Mouse (Mus musculus) R1 (cell line): ENCODE measurements around the gene Zyg11b.
A peak's percentile ranks its signal among the peaks of the same experiment; 100 is the strongest.

Source experiments
- DNase-seq: peaks from one replicate; pipeline ENCODE4 v3.0.0-alpha.2; 2018; ENCODE audit warnings: low read depth, low spot score

The Zyg11b gene

DNA sequence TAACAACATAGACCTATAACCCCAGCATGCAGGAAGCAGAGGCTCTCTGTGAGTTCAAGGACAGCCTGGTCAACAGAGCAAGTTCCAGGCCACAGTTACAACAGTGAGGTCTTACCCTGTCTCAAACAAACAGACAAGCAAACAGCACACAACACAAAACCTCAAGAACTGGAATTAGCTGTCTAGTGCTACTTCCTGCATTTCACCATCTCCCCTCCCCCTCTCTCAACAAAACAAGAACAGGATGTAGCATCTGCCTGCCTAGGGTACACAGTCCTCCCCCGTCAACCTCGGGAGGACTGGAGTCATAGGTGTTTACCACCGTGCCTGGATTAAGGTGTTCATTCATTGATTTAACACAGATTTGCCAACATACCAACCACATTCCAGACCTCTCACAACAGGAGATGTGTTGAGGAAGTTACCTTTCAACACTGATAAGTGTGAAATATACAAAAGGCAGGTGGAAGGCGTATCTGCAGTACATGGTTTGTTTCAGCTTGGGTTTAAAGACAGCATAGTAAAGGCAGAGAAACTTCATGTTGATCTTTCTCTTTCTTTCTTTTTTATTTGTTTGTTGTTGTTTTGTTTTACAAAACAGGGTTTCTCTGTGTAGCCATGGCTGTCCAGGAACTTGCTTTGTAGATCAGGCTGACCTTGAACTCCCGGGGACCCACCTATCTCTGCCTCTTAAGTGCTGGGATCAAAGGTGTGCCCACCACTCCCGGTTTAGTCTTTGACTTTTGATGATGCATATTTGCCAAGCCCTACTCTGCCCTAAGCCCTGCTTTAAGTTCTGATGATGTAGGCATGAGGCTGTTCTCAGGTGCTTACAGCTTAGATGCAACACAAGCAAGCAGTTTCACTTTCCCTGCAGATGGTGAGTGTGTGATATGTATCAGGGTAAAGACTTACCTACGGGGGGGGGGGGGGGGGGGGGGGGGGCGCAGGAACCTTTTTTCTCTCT, 18.0 kb upstream of the Zyg11b start:
- peak; percentile 93 for DNase-seq

DNA sequence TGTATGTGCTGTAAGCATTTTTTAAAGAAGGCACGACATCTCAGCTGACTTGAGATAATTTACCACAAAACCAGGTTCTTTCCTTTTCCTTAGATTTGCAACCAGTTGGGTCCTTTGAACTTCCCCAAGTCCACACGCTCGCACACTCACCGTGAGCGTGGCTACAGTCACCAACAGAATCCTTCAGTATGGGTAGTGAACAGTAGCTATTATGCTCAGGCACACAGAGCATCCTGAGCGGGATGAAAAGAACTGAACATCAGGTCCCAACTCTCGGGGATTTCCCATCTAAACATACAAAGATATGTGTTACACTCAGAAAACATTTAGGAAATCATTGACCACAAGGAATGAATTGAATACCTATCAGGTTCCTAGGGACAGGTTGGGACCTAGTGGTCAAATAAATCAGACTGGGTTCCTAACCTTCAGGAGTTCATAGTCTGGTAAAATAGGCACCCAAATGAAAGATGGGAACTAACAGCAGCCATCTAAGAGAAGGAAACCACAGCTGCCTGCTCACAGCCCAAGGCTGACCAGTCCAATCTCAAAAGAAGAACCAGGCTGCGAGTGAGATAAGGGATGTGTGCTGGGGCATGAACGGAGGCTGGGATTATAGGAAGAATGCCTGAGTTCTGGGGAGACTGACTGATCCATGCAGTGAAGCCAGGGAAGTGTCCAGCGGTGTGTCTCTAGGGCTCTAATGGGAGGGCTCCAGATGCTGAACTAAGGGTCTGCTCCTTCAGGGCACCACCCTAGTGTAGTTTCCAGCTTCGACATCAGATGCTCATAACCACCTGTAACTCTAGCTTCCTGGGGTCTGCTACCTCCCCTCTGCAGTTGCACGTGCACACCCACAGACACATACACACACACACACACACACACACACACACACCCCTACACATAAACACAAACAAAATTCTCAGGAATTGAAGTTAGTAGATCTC, 17.0 kb upstream of the Zyg11b start:
- no peak for DNase-seq

DNA sequence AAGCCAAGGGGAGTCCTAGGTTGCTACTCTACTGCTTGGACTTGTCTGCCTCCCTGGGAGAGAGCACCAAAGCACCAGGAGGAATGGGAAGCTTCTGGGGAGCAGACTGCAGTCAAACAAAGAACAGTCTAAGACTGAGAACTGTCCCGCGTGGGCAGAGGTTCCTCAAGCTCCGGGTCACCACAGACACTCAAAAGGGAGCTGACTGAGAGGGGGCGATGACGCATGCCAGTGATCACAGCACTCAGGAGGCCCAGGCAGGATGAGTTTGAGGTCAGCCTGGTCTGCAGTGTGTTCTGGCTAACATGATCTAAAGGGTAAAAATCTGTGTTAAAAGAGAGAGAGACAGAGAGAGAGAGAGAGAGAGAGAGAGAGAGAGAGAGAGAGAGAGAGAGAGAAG, 13.1 kb upstream of the Zyg11b start:
- DNase-seq: no peak

DNA sequence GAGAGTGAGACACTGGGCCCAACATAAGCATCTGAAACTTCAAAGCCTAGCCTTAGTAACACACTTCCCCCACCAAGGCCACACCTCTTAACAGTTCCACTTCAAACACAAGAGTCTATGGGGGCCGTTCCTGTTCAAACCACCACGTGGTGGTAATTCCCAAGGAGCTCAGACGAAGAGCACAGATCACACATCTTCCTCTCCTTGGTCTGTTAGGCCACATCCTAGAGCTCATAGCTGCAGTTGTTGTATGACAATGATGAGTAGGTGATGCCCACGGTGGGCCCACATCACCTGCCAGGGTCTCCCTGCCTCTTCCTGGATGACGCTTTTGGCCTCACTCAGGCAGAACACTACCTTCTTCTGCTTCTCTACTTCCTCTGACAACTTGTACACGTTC, 9.8 kb upstream of the Zyg11b start:
- DNase-seq: no peak

DNA sequence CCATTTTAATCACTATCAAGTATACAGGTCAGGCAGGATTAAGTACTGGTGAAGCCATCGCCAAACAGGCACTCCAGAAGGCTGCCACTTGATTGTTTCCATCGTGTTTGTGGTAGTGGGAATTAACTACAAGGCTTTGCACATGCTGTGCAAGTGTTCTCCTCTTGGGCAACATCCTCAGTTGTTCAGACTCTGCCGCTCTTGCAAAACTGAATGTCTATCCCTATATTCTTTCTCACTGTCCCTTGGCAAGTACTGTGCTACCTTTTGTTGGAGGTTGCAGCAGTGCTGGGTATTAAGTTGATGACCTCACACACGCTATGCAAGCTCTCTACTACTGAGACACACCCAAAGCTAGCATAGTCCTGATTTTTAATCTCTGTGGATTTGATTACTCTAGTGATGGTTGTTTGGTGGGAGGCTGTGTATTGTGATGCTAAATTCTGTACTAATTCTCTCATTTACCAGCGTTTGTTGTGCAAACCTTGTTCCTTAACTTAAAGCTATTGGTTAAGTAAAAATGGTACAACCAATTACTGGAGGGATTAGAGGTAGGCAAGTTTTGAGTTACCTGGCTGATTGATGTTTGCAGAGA, 1.5 kb upstream of the Zyg11b start:
- DNase-seq: peak; percentile 33

DNA sequence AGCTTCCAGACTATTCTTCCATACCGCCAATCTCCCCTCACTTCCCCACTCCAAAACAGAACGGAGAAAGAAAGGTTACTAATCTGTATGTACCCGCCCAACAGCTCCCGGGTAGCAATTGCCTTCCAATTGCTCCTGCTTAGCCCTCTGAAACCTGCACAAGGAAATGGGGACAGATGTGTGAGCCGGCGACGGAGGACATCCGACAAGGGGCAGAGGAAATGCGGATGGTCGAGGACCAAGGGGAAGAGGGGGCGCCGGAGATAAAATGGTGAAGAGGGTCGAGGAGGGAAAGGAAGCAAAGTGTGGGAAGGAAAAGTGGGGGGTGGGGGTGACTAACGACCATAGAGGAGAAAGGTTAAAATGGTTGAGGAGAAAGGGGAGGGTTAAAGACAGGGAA, 630 bp downstream of the Zyg11b start:
- no peak for DNase-seq

DNA sequence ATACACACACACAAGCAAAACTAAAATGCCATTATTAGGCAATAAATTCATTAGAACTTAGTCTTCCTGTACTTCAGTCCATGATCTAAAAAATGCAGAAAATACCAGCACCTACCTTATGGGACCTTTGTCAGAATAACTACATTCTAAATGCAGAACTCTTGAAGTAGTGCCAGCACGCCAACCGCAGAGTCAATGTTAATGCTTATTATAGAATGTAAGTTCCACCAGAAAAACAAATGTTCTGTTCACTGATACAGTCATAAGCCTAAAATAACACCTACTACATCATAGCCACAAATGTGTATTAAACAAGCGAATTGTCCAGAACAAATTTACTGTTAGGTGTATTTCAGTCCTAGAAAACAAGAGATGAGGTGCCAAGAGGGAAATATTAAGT, 23.9 kb downstream of the Zyg11b start:
- no peak for DNase-seq

DNA sequence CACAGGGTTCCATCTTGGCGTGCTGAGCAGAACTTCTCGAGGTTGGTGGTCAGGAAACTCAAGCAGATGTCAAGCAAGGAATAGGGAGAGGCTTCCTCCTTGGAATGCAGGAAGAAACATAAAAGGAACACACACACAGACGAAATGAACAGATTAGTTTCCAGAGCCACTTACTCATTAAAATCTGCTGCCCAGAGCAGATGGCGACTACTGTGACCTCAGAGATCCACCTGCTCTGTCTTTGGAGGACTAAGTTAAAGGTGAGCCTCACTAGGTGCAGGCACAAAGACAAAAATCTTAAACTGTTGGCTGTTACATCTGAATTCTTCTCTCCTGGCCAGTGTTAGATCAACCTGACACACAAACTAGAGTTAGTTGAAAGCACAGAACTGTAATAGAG, 28.6 kb downstream of the Zyg11b start:
- DNase-seq: peak; percentile 67

DNA sequence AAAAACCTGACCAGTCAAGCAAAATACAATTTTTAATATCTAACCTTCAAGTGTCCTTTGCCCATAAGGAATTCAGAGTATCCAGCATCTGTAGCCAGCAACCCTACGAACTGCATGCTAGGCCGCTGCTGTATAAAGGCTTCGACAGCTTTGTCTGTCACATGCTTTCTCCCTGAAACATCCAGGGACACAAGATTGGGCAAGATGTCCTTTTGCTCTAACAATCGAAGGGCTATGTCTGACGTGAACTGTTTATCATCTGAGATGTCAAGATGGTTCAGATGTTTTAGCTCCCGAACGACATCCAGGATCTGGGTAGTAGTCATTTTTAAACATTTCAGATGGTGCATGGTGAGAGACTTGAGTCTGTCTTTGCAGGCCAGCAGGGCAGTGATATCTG, 35.1 kb downstream of the Zyg11b start:
- no peak for DNase-seq

DNA sequence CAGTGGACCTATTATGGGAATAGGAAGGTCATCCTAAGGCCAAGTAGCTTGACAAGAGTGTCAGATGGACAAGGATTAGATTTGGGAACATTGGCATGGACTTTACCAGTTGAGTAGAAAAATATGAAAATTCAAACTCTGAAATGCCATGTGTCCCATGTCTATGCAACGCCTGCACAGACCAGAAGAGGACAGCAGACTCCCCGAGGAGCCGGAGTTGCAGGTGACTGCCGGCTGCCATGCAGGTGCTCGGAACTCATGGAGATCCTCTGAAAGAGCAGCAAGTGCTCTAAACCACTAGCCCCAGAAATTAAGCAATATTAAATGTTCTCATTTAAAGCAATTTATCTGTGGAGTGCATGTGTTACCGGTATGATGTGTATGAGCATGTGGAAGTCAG, 47.6 kb downstream of the Zyg11b start:
- DNase-seq: no peak

DNA sequence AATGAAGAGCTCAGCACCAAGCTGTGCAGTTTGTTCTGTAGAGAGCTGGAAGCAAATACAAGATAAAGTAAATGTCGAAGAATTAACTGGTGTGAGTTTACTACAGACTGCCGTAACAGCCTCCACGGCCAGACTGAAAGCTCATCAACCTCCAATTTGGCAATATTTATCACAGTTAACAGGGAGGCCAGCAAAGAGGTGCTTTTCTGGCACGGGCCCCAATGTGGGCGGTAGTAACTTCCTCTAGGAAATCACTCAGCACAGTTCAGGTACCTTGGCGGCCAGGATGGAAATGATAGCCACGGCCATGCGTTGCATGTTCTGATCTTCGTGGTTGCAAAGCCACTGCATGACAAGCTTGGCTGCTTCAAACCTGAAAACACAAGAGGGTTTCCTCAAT, 50.4 kb downstream of the Zyg11b start:
- no peak for DNase-seq

DNA sequence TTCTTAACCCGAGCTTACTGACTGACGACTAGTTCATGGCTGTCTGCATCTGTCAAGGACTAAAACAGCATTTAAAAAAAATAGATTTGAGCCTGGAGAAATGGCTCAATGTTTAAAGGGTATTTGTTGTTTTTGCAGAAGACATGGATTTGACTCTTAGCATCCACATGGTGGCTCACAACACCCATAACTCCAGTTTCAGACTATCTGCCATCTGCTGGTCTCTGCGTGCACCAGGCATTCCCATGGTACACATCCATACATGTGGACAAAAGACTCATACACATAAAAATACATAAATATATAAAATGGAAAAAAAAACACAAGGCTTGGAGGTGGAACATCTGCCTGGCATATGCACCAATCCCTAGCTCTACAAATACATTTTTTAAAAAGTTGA, 51.6 kb downstream of the Zyg11b start:
- no peak for DNase-seq

DNA sequence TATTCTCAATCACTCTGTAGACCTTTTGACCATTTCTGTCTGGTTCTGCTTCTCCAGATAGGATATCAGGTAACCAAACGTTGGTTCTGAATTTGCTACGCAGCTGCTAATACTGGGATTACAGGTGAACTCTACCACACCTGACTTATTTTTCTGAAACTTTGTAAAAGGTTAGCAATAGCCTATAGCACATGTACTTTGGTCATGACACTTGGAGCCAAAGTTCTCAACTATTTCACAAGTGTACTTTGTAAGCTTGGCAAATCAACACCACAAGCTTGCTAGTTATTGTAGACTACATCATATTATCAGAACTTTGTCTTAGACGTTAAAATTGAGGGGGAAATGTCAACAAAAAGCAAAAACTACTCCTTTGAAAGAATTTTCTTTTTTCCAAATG, 67.2 kb downstream of the Zyg11b start:
- no peak for DNase-seq

DNA sequence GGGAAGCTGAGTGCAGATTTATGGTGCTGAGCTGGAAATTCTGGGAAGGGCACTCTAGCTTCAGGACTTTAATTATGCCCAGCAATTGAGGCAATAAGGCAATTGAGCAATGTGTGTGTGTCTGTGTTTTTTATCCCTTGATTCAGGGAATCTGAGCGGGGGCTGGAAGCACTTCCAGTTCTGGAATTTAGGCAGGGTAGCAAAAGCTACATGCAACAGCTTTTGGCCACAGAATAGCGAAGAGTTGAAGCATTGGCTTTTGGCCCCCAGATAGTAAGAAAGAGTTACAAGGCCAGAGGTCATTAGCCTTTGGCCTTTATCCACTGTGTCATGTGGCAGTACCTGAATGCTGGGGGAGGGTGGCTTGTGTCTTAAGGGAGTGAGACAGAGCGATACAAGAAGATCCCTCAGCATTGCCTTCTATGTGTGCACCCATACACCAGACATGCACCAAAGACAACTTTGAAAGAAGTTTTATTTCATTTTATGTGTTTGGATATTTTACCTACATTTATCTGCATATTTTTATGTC, 75.5 kb downstream of the Zyg11b start:
- DNase-seq: no peak

DNA sequence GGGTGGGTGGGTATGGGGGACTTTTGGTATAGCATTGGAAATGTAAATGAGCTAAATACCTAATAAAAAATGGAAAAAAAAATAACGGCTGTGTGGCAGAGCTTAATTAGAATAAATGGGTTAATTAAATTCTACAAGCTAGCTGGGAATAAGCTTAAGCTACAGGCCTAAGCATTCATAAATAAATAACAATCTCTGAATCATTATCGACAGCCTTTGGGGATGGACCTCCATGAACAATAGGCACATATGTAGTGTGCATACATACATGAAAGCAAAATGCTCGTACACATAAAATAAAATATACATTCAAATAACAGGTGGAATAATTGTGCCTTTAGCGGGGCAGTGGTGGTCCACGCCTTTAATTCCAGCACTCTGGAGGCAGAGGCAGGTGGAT, 78.4 kb downstream of the Zyg11b start:
- no peak for DNase-seq

DNA sequence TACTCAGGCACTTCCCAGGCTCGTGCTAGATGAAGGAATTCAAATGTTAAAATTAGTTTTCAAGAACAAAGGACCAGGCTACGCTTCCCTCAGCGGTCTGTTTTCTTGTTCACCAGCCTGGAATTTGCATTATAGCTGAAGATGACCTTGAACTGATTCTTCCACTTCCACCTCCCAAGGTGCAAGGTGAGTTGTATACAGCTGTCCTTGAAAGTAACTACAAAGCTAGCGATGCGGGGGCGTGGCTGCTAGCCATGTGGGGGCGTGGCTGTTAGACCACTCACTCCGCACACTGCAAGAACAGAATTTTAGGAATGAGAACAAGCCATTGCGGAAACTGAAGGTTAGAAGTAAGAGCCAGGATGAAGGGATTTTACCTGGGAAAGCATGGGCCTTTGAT, 81.9 kb downstream of the Zyg11b start:
- peak; percentile 100 for DNase-seq

DNA sequence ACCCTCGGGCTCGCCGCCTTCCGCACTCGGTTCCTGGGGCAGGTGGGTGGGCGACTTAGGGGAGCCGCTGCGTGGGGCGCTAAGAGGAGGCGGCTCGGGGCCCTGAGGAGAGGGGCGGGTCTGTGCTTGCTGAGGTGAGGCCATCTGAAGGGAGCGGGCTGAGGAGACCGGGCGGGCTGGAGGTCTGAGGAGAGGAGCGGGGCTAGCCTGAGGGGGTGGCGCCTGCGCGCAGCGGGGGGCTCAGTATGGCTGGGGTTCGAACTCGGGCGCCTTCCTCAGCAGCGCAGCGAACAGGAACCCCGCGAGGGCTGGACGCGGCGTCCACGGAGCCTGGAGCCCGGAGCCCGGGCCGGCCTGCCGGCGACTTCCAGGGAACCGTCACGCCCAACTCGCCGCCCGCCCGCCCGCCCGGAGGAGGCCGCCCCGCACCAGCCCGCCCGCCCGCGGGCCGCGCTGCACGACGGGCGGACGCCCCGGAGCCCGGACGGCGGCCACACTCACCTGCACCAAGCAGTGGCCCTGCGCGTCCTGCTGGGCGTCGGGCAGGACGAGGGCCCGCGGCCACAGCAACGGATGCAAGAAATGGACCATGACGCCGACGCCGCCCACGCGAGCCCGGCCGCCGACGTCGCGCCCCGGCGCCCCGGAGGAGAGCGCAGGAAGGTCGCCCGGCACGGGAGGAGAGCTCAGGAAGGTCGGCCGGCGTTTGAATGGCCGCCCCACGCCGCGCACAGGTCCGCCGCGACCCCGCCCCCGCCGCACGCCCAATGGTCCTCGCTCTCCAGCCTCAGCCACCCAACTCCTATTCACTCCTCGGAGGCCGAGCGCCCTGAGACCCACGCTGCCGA, 83.3 kb downstream of the Zyg11b start, which contains the start of gene Zyg11a:
TSS of gene Zyg11a (minus strand) at position 717 of the 848 bp plus-strand sequence.
- peak; percentile 76 for DNase-seq

DNA sequence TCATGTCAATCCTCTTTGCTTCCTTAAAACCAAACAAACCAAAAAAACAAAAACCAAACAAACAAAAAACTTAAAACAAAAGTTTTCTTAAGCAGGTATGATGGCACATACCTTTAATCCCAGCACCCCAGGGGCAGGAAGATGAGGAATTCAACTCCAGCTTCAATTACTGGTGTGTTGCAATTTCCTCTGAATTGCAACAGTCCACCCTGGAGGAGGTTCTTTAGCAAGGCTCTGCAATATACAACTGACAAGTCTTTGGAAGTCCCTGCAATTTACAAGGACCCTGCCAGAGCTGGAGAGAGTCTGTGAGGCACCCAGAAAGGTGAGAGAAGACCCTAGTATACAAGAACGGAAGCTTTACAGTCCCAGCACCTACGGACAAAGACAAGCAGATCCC, 87.9 kb downstream of the Zyg11b start:
- no peak for DNase-seq

DNA sequence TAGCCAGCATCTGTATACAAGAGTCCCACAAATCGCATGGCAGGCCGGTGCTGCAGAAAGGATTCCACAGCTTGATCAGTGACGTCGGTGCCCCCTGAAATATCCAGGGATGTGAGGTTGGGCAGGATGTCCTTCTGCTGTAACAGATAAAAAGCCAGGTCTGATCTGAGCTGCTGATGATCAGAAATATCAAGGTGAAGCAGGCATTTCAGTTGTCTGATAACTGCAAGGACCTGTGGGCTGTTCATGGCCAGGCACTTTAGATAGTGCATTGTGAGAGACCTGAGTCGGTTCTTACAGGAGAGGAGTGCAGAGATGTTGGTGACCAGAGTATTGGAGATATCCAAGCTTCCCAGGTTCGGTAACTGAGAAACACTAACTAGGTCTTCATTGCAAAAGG, 96.3 kb downstream of the Zyg11b start:
- DNase-seq: no peak

DNA sequence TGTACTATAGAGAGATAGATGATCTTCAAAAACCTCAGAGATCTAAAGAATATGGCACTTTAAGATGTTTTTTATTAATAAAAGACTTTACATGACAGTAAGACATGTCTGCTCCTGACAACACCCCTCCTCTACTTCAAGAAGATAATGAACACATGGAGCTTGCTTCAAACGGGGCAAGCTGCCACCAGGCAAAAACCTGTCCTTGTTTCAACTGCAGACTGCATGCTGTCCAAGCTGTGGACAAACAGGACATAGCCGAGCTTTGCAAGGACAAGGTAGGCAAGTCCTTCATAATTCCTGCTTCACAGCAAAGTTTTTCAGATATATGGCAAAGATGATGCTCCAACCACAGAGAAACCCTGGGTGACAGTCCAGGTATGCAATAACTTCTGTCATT, 101.7 kb downstream of the Zyg11b start:
- DNase-seq: no peak
